Mouse (Mus musculus) heart, adult 2 months (tissue): ENCODE measurements around the gene Galp.

ENCODE experiments used
- CTCF ChIP-seq: fragments of 200-600 bp; IDR thresholded peaks from 2 replicates; pipeline ENCODE4 v1.8.1; 2022; ENCODE audit warnings: antibody characterized with exemption, mild to moderate bottlenecking, moderate library complexity
- POLR2A ChIP-seq: fragments of 200-500 bp; IDR thresholded peaks from 2 replicates; pipeline ENCODE4 v1.6.1; 2011; ENCODE audit warnings: mild to moderate bottlenecking, low read depth, low read length, control low read depth; ENCODE audit not compliant: insufficient read depth

GRCm38 (mm10) chr7:6152036-6152435, 44.9 kb upstream of the Galp start:
- TF ChIP-seq POLR2A = no peak
- TF ChIP-seq CTCF = no peak
